Mouse (Mus musculus) G1E (cell line): ENCODE results near the gene Rftn1.

Experiments
- CTCF ChIP-seq: IDR thresholded peaks from 2 replicates; pipeline ENCODE4 v1.5.1; 2012; ENCODE audit warnings: low read depth, low read length, inconsistent platforms, mixed read lengths
- GATA1 ChIP-seq: IDR thresholded peaks from 2 replicates; pipeline ENCODE4 v1.6.1; 2012; ENCODE audit warnings: borderline replicate concordance, low read length, inconsistent platforms, mixed read lengths
- POLR2AphosphoS5 ChIP-seq: IDR thresholded peaks from 2 replicates; pipeline ENCODE4 v1.6.1; 2012; ENCODE audit warnings: low read depth, low read length, inconsistent platforms; ENCODE audit not compliant: insufficient replicate concordance
- TAL1 ChIP-seq: conservative IDR thresholded peaks from 2 replicates; pipeline ENCODE4 v1.6.1; 2012; ENCODE audit warnings: low read depth, low read length, inconsistent platforms, mixed read lengths

- TF ChIP-seq CTCF (no peak), GATA1 (no peak), POLR2AphosphoS5 (no peak), TAL1 (no peak)
These were observed 48.3 kb downstream of the Rftn1 start for GRCm38 (mm10) chr17:50142151-50142550.
